Mouse (Mus musculus) stomach, postnatal 0 days (tissue): Measurements from ENCODE around the gene Slc2a12.
A peak's percentile ranks its signal among the peaks of the same experiment; 100 is the strongest.

Experiments used
- CTCF ChIP-seq: IDR thresholded peaks from 2 replicates; pipeline ENCODE4 v1.5.1; 2016; ENCODE audit warnings: antibody characterized with exemption, low read depth, mild to moderate bottlenecking, moderate library complexity
- EP300 ChIP-seq: optimal IDR thresholded peaks from 2 replicates; pipeline ENCODE3; 2016; ENCODE audit warnings: antibody characterized with exemption

DNA sequence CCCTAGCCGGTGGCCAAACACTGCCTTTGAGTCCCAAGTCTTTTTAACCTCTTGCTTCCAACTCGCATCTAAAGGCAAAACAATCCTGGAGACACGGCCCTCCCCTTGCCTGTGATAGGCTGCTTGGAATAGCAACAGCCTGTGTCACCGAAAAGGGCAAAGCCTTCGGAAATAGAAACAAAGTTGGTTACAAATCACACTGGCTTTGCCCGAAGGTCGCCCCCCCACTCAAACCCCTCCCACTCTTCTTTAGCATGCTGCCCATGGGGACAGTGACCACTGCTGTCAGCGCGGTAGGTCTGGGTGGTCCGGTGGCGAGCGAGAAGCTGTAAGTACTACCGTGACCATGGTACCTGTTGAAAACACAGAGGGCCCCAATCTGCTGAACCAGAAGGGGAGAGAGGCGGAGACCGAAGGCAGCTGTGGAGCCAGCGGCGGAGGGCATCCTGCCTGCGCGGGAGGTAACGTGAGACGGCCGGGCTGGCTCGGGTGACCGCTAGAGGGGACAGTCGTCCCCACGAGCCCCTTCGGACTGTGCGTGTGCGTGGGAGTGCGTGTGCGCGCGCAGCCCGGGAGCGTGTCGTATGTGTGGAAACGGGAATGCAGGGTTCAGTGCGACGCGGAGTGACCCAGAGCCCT, at the start of gene Slc2a12:
- TF ChIP-seq CTCF: peak; percentile 54
- no peak for TF ChIP-seq EP300
